Mouse (Mus musculus) kidney, adult 18-20 months (tissue): ENCODE results near the gene Rbp3.

Experiments used
- DNase-seq: peaks from one replicate; pipeline ENCODE4 v3.0.0; 2021

The Rbp3 gene

GRCm38 (mm10) chr14:33953761-33954160 lies at the start of gene Rbp3:
Gene Rbp3 (plus strand): TSS chr14:33954003.
- DNase-seq, result no peak

DNA sequence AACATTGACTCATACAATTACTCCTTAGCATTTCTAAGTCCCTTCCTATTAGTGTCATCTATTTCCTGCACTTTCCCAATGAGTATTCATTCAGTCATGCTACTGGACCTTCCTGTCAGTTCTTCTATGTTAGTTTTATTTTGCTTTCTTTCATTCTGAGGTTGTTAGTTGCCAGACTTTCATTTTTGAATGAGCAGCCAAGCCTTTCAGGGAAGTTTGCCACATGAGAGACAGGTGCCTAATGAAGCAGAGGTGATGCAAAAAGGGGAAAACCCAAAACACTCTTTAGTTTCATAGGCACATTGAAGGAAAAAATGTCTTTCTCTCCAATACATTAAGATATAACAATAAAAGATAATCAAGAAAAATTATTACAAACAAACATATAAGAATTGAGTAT lies 49.0 kb upstream of the Rbp3 start:
- DNase-seq, result no peak

GRCm38 (mm10) chr14:33913727-33914126 lies 40.1 kb upstream of the Rbp3 start:
- peak; percentile 72 for DNase-seq

DNA sequence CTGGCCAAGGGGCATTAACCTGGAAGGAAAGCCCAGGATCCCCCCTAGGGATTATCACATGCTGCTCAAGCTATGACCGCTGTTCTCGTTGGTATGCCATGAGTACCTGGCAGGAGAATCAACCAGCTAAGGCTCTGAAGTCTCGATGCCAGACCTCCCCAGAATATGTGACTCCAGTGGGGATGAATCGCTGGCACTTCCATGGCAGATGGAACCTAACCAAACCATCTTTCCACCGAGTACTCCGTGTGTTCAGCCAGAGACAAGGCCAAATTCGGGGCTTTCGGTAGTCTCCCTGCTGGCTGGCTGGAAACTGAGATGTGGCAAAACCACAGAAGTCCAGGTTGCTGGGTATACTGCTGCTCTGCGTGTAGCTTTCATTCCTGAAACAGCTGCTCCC lies 39.6 kb upstream of the Rbp3 start:
- DNase-seq, result no peak

- no peak for DNase-seq
These were observed 32.9 kb upstream of the Rbp3 start for GRCm38 (mm10) chr14:33920727-33921559.

DNA sequence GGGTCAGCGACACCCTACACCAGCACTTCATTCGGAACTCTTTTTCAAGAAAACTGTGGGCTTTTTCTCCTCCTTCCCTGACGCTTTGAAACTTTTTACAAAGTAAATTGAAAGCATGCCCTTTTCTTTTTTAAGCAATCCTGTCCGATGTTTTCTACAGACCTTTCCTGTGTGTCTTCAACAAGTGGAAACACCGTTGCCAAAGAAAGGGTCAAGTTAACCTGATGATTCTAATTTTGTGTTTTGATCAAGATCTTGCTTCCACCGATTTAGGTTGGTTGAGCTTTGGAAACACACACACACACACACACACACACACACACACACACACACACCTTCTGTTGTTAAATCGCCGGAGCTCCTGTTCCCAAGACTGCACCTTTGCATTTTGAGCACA lies 31.0 kb upstream of the Rbp3 start:
- DNase-seq, result no peak

DNA sequence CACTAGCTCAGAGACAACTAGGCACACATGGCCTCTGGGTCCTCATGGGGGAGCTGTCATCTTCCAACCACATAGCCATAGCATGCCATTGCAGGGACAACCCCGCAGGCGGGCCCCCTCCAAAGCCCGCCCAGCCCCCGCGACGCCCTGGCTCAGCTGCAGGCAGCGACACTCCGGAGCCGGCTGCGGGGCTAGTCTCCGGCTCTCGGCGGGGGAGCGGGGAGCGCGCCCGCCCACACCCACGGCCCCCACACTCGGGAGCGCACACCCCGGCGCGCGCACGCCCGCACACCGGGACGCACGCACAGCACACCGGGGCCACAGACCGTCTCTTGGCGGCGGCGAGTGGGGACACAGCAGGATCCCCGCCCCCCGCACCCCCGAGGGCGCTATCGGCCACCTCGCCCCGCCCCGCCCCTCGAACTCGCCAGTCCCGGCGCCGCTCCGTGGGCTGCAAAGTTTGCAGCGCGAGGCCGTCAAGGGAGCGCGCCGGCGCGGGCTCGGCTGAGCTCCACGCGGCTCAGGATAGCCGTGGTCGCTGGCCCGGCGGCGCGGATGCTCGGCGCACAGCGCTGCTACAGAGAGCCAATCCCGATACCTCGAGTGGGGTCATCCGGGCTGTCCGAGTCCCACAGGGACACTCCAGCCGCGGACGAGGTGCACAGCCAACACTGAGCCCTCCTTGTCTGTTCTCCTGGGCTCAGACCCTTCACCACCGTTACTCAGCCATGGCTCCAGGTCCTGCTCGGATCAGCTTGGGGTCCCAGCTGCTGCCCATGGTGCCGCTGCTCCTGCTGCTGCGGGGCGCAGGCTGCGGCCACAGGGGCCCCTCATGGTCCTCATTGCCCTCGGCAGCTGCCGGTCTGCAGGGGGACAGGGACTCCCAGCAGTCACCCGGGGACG lies 30.4 kb upstream of the Rbp3 start, which contains the start of gene Gdf10:
TSS of gene Gdf10 (plus strand) at position 420 of the 903 bp plus-strand sequence.
- peak; percentile 33 for DNase-seq

- DNase-seq, result no peak
These were observed 21.9 kb upstream of the Rbp3 start for GRCm38 (mm10) chr14:33931853-33932252.

DNA sequence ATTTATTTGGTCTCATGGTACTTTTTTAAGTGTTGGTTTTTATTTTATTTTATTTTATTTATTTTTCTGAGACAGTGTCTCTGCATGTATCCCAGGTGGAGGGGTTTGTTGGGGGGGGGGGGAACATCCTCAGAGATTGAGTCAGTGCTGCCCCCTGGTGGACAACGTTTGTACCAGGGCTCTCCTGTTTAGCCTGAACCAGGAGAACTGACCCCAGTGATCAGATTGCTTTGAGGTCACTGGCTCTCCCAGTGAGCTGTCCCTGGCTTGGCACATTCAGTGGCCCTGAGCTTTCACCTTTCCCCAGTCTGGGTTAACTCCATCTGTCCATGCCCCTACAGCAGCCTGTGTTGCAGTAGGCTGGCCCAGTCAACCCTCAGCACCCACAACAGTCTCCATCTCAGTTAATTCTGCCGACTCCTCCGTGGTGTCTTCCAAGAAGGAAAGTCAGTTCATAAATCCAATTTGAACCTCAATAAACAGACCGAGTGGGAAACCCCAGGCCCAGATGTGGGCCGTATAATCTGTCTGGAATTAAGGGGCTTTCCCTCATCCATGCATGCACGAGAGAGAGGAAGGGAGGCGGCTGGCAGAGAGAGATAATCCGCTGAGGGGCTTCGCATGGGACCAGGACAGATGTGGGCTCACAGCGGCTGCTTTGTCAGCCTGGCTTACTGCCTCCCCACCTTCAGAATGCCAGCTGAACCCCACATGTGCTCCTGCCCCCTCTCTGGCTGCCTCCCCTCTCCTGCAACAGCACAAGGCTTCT lies 20.7 kb upstream of the Rbp3 start:
- DNase-seq, result peak; percentile 72

DNA sequence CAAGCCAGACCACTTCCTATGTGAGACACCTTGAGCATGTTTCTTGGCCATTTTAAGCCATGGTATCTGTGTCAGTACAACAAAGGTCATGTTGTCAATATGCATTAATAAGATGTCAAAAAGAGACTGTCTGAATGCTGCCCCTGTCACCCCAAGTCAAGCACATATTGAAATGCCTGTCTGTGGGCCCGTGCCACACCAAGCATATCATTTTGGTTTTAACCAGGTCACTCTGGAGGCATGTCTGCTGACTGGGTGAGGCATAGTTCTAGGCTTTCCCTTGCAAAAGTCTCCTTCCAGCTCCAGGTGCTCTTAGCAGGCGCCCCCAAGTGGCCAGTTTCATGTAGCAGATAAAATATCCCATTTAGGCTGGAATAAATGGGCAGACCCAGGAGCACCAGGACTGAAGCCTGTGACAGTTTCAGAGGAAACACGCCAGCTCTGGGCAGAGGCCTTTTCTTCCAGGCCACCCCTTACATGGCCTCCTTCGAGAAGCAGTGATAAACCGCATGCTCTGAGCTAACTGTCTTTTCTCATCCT lies 20.0 kb upstream of the Rbp3 start:
- DNase-seq, result peak; percentile 65

- DNase-seq, result peak; percentile 64
These were observed 14.7 kb upstream of the Rbp3 start for GRCm38 (mm10) chr14:33939117-33939516.

- DNase-seq, result no peak
These were observed 13.1 kb upstream of the Rbp3 start, which contains the start of gene Gdf2 for GRCm38 (mm10) chr14:33940739-33941138. Gene Gdf2 (plus strand): TSS chr14:33941039.

- DNase-seq, result no peak
These were observed 11.6 kb upstream of the Rbp3 start for GRCm38 (mm10) chr14:33942222-33942621.

DNA sequence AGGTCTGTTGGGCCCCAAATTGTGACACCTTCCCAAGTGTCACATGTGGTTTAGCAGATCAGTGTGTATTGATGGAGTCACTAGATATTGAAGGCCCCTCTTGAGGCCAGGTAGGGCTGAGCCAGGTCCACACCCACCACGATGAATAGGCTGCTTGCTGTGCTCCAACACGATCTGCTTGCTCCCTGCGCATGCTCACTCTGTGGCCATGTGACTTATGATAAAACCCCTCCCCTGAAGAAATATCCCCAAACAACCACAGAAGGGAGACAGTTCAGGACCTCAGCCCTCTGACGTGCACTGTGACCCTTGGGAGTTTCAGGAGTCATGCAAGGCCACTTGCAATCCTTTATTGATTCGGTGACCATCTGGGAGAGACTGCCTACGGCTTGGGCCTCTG lies 7.7 kb upstream of the Rbp3 start:
- DNase-seq, result no peak

- DNase-seq, result no peak
These were observed 1.4 kb upstream of the Rbp3 start for GRCm38 (mm10) chr14:33952233-33952981.

DNA sequence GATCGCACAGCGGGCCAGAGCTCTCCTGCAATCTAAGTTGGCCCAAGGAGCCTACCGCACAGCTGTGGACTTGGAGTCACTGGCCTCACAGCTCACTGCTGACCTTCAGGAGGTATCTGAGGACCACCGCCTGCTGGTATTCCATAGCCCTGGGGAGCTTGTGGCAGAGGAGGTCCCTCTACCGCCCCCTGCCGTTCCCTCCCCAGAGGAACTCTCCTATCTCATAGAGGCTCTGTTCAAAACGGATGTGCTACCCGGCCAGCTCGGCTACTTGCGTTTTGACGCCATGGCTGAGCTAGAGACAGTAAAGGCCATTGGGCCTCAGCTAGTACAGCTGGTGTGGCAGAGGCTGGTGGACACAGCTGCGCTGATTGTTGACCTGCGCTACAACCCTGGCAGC lies 2.3 kb downstream of the Rbp3 start:
- no peak for DNase-seq

DNA sequence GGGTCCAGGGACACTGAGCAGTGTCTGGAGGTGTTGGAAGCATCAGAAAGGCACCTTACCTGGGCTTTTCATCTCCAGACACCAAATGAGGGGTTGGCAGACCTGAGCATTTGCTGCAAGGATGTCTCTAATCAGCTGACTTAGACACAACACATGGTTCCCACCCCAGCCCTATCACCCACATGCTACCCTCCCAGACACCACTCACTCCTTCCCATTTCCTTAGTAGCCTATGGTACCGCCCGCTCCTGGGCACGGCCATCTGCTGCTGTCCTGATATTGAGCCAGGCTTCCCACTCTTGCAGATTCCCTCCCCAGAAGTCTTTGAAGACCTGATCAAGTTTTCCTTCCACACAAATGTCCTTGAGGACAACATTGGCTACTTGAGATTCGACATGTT lies 4.4 kb downstream of the Rbp3 start:
- DNase-seq, result no peak

DNA sequence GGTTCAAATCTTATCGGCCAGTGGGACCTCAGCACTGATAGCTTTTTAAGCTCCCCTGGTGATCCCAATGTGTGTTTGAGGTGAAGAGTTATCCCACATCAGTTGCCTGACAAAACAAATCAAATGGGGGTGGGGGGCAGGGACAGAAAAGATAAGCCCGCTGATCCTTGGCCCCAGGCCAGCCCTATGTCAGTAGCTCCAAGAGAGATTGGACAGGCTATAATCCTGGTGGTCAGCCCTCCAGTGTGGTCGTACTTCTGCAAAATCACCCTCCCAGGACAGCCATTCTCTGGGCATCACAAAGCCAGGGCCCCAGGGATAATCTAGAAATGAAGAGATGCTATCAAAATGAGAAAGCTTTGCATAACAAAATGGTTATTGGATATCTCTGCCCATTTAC lies 5.0 kb downstream of the Rbp3 start:
- DNase-seq, result no peak

DNA sequence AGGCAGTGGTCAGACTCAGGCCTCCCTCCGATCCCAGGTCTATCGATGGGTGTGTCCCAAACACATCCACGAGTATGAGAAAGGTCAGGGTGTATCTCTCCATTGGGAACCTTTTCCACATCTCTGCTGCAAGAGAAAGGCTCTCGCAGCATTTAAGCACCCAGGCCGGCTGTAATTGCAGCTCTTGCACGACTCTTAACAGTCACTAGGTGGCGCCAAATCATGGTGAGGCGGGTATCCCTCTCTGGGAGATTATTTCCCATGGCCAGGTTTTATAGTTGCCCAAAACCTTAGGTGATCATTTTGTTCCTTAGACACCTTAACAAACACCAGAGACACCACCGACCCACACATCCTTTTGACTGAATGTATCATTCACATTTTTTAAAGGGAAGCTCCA lies 5.5 kb downstream of the Rbp3 start:
- peak; percentile 32 for DNase-seq

DNA sequence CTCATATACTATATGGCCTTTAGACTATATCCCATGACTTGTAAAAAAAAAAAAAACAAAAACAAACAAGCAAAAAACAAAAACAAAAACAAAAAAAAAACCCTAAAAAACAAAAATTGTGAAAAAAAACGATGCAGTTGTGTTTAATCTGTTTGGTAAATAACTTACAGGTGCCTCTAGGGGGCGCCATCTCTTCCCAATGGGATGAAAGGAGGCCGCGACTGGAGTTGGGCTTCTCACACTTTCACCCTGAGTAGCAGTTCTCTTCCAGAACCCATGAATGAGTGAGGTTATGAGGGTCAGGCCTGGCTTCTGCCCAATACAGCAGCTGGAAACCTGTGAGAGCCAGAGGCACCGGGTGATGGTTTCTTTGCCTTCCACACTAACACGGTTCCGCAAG lies 11.9 kb downstream of the Rbp3 start:
- DNase-seq, result no peak

- DNase-seq, result no peak
These were observed 18.9 kb downstream of the Rbp3 start for GRCm38 (mm10) chr14:33972679-33973078.

- DNase-seq, result no peak
These were observed 20.9 kb downstream of the Rbp3 start for GRCm38 (mm10) chr14:33974752-33975151.
